Mouse (Mus musculus) cortical plate, adult 2 months (tissue): ENCODE data around the gene Stom.

Source experiments
- CTCF ChIP-seq: fragments of 200-500 bp; IDR thresholded peaks from 2 replicates; pipeline ENCODE4 v1.5.1; 2011; ENCODE audit warnings: mild to moderate bottlenecking, control low read depth, low read length; ENCODE audit not compliant: insufficient read depth; ENCODE audit errors: extremely low read depth
- POLR2A ChIP-seq: fragments of 200-500 bp; IDR thresholded peaks from 2 replicates; pipeline ENCODE4 v1.6.1; 2011; ENCODE audit warnings: mild to moderate bottlenecking, low read length, control low read depth; ENCODE audit not compliant: insufficient read depth; ENCODE audit errors: extremely low read depth

GRCm38 (mm10) chr2:35377600-35377999 lies 40.8 kb upstream of the Stom start:
- TF ChIP-seq POLR2A = no peak
- no peak for TF ChIP-seq CTCF
